Mouse (Mus musculus): Measurements from ENCODE around the gene Rnase11.

- TF ChIP-seq CTCF (IDR thresholded peaks at IDR 0.05; ENCODE audit: borderline replicate concordance, insufficient read depth, low read depth, low read length) (no peak), POLR2A (IDR thresholded peaks at IDR 0.05; ENCODE audit: borderline replicate concordance, insufficient read depth, low read length) (no peak)
Observed at GRCm38 (mm10) chr14:51083805-51084204, 33.8 kb upstream of the Rnase11 start.

Data from cerebellum, adult 2 months (tissue).